Mouse (Mus musculus) left cerebral cortex, postnatal 10 days (tissue): ENCODE data around the gene Heatr5b. TPM values are rescaled to one million over a fixed set of nuclear protein-coding genes. Genes with fewer than 3 reads are reported as not detected.

Experiments used
- DNase-seq, 2 experiments: peaks; one replicate each; pipeline ENCODE4 v3.0.0; 2021 to 2022; ENCODE audit warnings: low spot score in 2 of 2, mixed read lengths in 1 of 2; ENCODE audit errors: extremely low spot score in 1 of 2
- intact Hi-C: fragments of 180-260 bp; cut with DNase I; formaldehyde crosslinking; loops from one replicate; pipeline ENCODE4 v1.15.1; 2025
- total RNA-seq, 2 experiments: library from RNA; stranded (reverse); gene quantifications; 2 replicates each; pipeline ENCODE4 v1.2.3; 2021

Gene Heatr5b
- total RNA-seq, 2 experiments from 2014 or later, result 50.0 to 51.1 TPM

- DNase-seq, result no peak
- intact Hi-C loops, result no loop called here
Measured at GRCm38 (mm10) chr17:78772317-78772716, 62.8 kb downstream of the Heatr5b start.

- intact Hi-C loops, result no loop called here
- no peak for DNase-seq
Measured at GRCm38 (mm10) chr17:78770932-78771331, 64.2 kb downstream of the Heatr5b start.

GRCm38 (mm10) chr17:78769341-78769740, 65.8 kb downstream of the Heatr5b start:
- intact Hi-C loops, result no loop called here
- no peak for DNase-seq

GRCm38 (mm10) chr17:78768937-78769336, 66.2 kb downstream of the Heatr5b start:
- DNase-seq, result no peak
- intact Hi-C loops, result no loop called here

GRCm38 (mm10) chr17:78767546-78767945, 67.6 kb downstream of the Heatr5b start:
- intact Hi-C loops, result no loop called here
- no peak for DNase-seq

GRCm38 (mm10) chr17:78766084-78766483, 69.1 kb downstream of the Heatr5b start:
- no peak for DNase-seq
- intact Hi-C loops, result no loop called here

GRCm38 (mm10) chr17:78763272-78763671, 71.9 kb downstream of the Heatr5b start:
- no peak for DNase-seq
- intact Hi-C loops, result loop anchor here (5.0 kb wide), 1 partner anchor 44 kb away; no protein-coding TSS in a partner anchor

- intact Hi-C loops, result no loop called here
- no peak for DNase-seq
Measured at GRCm38 (mm10) chr17:78752938-78753655, 82.1 kb downstream of the Heatr5b start.

- intact Hi-C loops, result no loop called here
- no peak for DNase-seq
Measured at GRCm38 (mm10) chr17:78752064-78752463, 83.1 kb downstream of the Heatr5b start.

GRCm38 (mm10) chr17:78748440-78748839, 86.7 kb downstream of the Heatr5b start:
- intact Hi-C loops, result no loop called here

GRCm38 (mm10) chr17:78738416-78738815, 96.7 kb downstream of the Heatr5b start:
- DNase-seq, result no peak
- intact Hi-C loops, result loop anchor here (10.0 kb wide), 1 partner anchor 64 kb away; no protein-coding TSS in a partner anchor

More at GRCm38 (mm10) chr17:78748440-78748839, 86.7 kb downstream of the Heatr5b start:
- DNase-seq, result no peak

GRCm38 (mm10) chr17:78737771-78738170, 97.4 kb downstream of the Heatr5b start:
- DNase-seq, result no peak
- intact Hi-C loops, result loop anchor here (10.0 kb wide), 1 partner anchor 63 kb away; no protein-coding TSS in a partner anchor

- no peak for DNase-seq
- intact Hi-C loops, result loop anchor here (10.0 kb wide), 1 partner anchor 62 kb away; no protein-coding TSS in a partner anchor
Measured at GRCm38 (mm10) chr17:78737096-78737495, 98.1 kb downstream of the Heatr5b start, which contains the start of gene Strn. Strn (minus strand) TSS chr17:78737196.

- peak; percentile 96 to 100 for DNase-seq
- intact Hi-C loops, result loop anchor here (10.0 kb wide), 1 partner anchor 62 kb away; no protein-coding TSS in a partner anchor
Measured at GRCm38 (mm10) chr17:78736473-78736988, 98.6 kb downstream of the Heatr5b start.

- intact Hi-C loops, result loop anchor here (10.0 kb wide), 1 partner anchor 61 kb away; no protein-coding TSS in a partner anchor
- peak in 1 of 2 experiments; percentile 17 for DNase-seq
Measured at GRCm38 (mm10) chr17:78735731-78736472, 99.3 kb downstream of the Heatr5b start.

GRCm38 (mm10) chr17:78734806-78735205, 100.4 kb downstream of the Heatr5b start:
- DNase-seq, result no peak
- intact Hi-C loops, result loop anchor here (10.0 kb wide), 1 partner anchor 60 kb away; no protein-coding TSS in a partner anchor

GRCm38 (mm10) chr17:78732056-78732455, 103.1 kb downstream of the Heatr5b start:
- intact Hi-C loops, result loop anchor here (10.0 kb wide), 1 partner anchor 57 kb away; no protein-coding TSS in a partner anchor
- DNase-seq, result no peak

GRCm38 (mm10) chr17:78726746-78727449, 108.3 kb downstream of the Heatr5b start:
- DNase-seq, result no peak
- intact Hi-C loops, result no loop called here
